Mouse (Mus musculus) kidney, embryonic 16.5 days (tissue): ENCODE results near the gene Bach2. TPM values are rescaled to one million over a fixed set of nuclear protein-coding genes. Genes with fewer than 3 reads are reported as not detected.

Source experiments
- ATAC-seq: fragments of 200-750 bp; cut with Nextera tagmentation; 2 replicates; pipeline ENCODE4 v1.8.0; 2017; ENCODE audit warnings: moderate TSS enrichment; ENCODE audit not compliant: low FRiP score, low TSS enrichment
- H3K27ac ChIP-seq: fragments of 300-500 bp; sonication (generic); 2 replicates; pipeline ENCODE4 v1.5.1; 2014; ENCODE audit warnings: low read length
- H3K27me3 ChIP-seq: fragments of 300-500 bp; sonication (generic); 2 replicates; pipeline ENCODE4 v1.6.1; 2014; ENCODE audit warnings: low read length, control low read depth, mixed read lengths; ENCODE audit not compliant: insufficient read depth
- H3K36me3 ChIP-seq: fragments of 300-500 bp; sonication (generic); 2 replicates; pipeline ENCODE4 v1.6.1; 2014; ENCODE audit warnings: low read length, control low read depth, mixed read lengths; ENCODE audit not compliant: insufficient read depth
- H3K4me1 ChIP-seq: fragments of 300-500 bp; sonication (generic); 2 replicates; pipeline ENCODE4 v1.6.1; 2014; ENCODE audit warnings: low read length, control low read depth, mixed read lengths; ENCODE audit not compliant: insufficient read depth
- H3K4me2 ChIP-seq: fragments of 300-500 bp; sonication (generic); replicated peaks from 2 replicates; pipeline ENCODE4 v1.6.1; 2014; ENCODE audit warnings: low read depth, low read length
- H3K4me3 ChIP-seq: fragments of 300-500 bp; sonication (generic); 2 replicates; pipeline ENCODE4 v1.5.1; 2014; ENCODE audit warnings: mild to moderate bottlenecking, low read length
- H3K9ac ChIP-seq: fragments of 300-500 bp; sonication (generic); replicated peaks from 2 replicates; pipeline ENCODE4 v1.6.1; 2014; ENCODE audit warnings: low read length
- H3K9me3 ChIP-seq: fragments of 300-500 bp; sonication (generic); 2 replicates; pipeline ENCODE4 v1.6.1; 2016; ENCODE audit warnings: low read length, control low read depth
- WGBS: fragments of 180-500 bp; shearing (Covaris S2); extraction: QIAGEN DNeasy Blood & Tissue Kit; methylation state at CpG from one replicate; pipeline ENCODE4 v1.1.7; 2014; 5-methylcytosine and 5-hydroxymethylcytosine counted together
- polyA plus RNA-seq: library from polyadenylated mRNA; unstranded; fragments of >200 nt; fragmentation: Nextera tagmentation; extraction: Ambion mirVana; gene quantifications from 2 replicates; pipeline ENCODE4 v1.2.1, GENCODE M21; 2015

Gene Bach2
- polyA plus RNA-seq: 7.9 and 9.8 TPM in 2 replicates

DNA sequence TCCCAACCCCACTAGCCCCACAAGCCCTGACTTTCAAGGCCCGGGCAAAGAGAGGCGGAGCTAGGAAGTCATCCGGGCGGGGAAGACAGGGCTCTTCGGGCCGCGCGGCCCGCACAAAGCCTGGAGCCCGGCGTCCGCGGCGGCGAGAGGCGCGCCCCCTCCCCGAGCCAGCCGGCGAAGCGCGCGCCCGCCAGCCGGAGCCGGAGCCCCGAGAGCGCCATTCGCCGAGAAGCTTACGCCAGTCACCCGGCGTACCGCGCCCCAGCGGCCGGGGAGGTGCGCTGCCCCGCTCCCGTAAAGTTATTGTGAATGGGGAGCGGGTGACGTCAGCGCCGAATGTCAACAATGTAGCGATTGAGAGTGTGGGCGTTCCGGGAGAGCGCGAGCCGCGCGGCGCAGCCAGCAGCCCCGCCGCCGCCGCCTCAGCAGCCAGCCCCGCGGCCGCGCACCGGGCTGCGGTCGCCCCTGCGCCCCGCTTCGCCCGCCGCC, at the start of gene Bach2:
Gene Bach2, plus strand, starts transcription at position 439 of the 489 bp plus-strand sequence.
- peak; percentile 79 for ATAC-seq
- H3K27me3 ChIP-seq: 0 out of 2 replicates have a peak, but pooled peaks cover 5% of the 10 kb centered on the region
- H3K36me3 ChIP-seq: no peaks in the 10 kb centered on the region
- no peaks in the 10 kb centered on the region for H3K9me3 ChIP-seq
- peak within 1 kb of the TSS; percentile 91 for H3K9ac ChIP-seq
- peak within 1 kb of the TSS; percentile 90 for H3K4me2 ChIP-seq
- peak within 1 kb of the TSS; percentile 96 for H3K27ac ChIP-seq
- WGBS: under 1% methylated on average over 58 of the region's 69 CpGs
- peak within 1 kb of the TSS; percentile 88 for H3K4me3 ChIP-seq
- peaks cover 32% of the 10 kb centered on the region for H3K4me1 ChIP-seq

DNA sequence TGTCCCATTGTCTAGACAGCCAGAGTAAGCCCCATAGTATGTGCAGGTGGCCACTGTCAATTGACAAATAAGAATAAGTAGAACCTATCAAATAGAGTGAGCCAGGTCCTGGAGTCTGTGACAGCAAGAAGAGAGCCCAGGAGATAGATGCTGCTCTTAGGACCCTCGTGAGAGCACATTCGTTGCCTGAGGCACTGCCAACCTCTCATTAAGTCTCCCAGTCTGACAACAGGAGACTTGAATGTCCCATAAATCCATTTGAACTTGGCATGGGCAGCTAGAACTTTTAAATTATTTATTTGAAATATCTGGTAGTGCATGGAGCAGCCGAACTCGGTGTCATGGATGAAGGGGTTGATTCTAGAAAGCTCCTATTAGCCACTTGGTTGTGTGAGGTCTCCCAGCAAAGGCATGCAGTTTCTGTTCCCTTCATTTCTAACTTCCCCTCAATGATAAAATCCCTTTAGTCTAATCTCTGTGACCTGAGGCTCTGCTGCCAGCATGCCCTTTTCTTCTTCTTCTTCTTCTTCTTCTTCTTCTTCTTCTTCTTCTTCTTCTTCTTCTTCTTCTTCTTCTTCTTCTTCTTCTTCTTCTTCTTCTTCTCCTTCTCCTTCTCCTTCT, 49.1 kb upstream of the Bach2 start:
- WGBS: 73% methylated on average over 4 of the region's 4 CpGs
- ATAC-seq: no peak
- no peak overlapping the region for H3K4me2 ChIP-seq
- H3K36me3 ChIP-seq: no peaks in the 10 kb centered on the region
- H3K9me3 ChIP-seq: no peaks in the 10 kb centered on the region
- H3K27ac ChIP-seq: no peak overlapping the region
- no peaks in the 10 kb centered on the region for H3K4me1 ChIP-seq
- H3K9ac ChIP-seq: no peak overlapping the region
- no peak overlapping the region for H3K4me3 ChIP-seq
- no peaks in the 10 kb centered on the region for H3K27me3 ChIP-seq

DNA sequence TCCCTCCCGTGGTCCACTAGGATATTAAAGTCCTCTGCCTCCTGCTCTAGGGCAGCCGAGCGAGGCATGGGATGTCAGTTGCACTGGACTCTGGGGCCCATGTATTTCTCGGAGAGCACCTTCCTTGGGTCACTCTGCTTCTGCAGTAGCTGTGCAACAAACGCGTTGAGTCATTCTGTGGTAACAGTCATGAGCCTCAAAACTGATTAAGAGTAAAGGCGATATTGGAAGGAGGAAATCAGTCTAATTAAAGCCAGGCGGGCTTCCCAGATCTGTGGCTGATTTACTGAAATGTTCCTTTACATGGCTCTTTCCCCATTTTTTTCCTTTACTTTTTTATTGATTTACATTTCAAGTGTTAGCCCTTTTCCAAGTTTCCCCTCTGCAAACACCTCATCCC, 48.1 kb upstream of the Bach2 start:
- Histone ChIP-seq H3K27ac (no peak overlapping the region), H3K4me2 (no peak overlapping the region), H3K4me3 (no peak overlapping the region), H3K27me3 (no peaks in the 10 kb centered on the region), H3K9me3 (no peaks in the 10 kb centered on the region), H3K9ac (no peak overlapping the region), H3K36me3 (no peaks in the 10 kb centered on the region), H3K4me1 (peaks cover 5% of the 10 kb centered on the region; the same call in 1 of the 2 replicates)
- no peak for ATAC-seq
- 83% methylated on average over 8 of the region's 8 CpGs for WGBS

DNA sequence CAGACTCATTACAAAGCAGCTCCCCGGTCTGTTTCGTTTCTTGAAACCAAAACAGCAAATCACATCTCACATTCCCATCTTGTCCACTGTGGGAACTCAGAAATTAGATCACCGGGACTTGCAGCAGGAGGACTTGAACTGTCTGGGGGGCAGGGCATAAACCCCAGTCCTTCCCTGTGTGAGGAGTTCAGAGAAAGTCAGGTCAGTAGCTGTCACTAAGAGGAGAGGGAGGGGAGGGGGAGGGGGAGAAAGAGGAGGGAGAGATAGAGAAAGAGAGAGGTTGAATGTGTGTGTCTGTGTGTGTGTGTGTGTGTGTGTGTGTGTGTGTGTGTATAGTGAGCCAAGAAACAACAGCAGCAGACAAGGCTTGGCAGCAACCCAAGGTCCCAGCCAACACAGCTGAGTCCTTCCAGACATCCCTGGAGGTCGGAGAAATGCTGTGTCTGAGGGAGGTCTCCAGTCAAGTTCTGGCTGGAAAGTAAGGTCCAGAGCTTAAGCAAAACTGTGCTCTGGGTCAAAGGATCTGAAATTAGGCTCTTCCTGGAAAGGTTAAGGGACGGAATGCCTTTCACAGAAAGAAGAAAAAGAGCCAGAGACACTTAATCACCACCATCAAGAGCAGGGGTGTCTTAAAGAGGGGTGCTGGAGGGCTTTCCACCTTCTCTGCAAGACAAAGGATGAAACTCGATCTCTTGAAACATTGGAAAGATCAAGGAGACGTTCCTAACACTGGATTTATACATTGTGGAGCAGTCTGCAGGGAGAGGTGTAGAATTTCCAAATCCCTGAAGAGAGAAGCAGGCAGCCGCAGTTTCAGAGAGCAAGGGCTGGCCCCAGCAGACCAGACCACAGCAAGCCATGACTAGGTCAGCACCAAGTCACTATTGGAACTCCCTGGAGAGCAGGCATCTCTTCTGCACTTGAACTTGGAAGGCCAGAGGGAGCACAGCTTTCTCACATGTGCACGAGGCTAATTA, 42.4 kb upstream of the Bach2 start:
- Histone ChIP-seq H3K36me3 (no peaks in the 10 kb centered on the region), H3K27me3 (no peaks in the 10 kb centered on the region), H3K9ac (0 out of 2 replicates have a peak overlapping the region, but pooled peaks have one; percentile 0), H3K4me1 (peaks cover 18% of the 10 kb centered on the region), H3K27ac (peak overlapping the region; percentile 87), H3K4me2 (peak overlapping the region; percentile 21), H3K9me3 (no peaks in the 10 kb centered on the region), H3K4me3 (no peak overlapping the region)
- peak; percentile 91 for ATAC-seq
- WGBS: 9% methylated on average over 9 of the region's 9 CpGs

DNA sequence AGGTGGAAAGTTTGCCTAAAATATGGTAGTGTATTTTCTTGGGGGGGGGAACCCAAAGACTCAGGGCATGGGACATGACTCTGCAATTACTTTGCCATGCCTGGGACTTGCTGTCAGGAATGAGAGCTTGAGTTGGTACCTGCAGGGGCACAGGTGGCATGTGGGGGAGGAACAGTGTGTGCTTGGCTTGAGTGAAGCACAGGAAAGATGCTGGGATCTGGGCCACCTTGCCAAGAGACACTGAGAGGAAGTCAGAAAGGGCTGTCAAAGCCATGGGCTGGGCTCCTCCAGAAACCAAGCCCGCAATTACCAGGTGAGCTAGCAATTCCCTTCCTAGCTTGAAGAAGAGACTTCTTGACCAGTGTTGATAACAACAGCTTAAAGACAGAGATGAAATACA, 40.6 kb upstream of the Bach2 start:
- no peak overlapping the region for H3K27ac ChIP-seq
- WGBS: 94% methylated on average over 1 of the region's 1 CpGs
- ATAC-seq: no peak
- H3K4me2 ChIP-seq: no peak overlapping the region
- no peaks in the 10 kb centered on the region for H3K27me3 ChIP-seq
- H3K36me3 ChIP-seq: no peaks in the 10 kb centered on the region
- H3K9me3 ChIP-seq: no peaks in the 10 kb centered on the region
- no peak overlapping the region for H3K9ac ChIP-seq
- peaks cover 18% of the 10 kb centered on the region for H3K4me1 ChIP-seq
- no peak overlapping the region for H3K4me3 ChIP-seq

DNA sequence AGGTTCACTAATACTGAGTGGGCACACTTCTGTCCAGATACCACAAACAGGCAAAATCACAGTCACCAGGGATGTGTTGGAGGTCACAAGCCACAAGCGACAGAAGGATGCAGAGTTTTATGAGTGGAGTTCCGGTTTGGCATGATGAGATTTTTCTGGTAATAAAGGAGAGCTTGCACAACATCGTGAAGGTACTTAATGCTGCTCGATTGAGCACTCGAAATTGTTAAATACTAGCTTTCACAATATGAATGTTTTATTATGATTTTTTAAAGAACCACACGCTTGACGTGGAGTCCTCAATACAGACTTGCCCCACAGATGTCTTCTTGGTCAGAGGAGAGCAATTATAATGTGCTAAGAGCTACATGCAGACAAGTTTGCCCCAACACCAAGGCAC, 40.0 kb upstream of the Bach2 start:
- H3K9ac ChIP-seq: no peak overlapping the region
- H3K9me3 ChIP-seq: no peaks in the 10 kb centered on the region
- no peaks in the 10 kb centered on the region for H3K27me3 ChIP-seq
- H3K4me1 ChIP-seq: peaks cover 18% of the 10 kb centered on the region
- no peak overlapping the region for H3K27ac ChIP-seq
- WGBS: 87% methylated on average over 7 of the region's 7 CpGs
- no peaks in the 10 kb centered on the region for H3K36me3 ChIP-seq
- no peak overlapping the region for H3K4me2 ChIP-seq
- no peak overlapping the region for H3K4me3 ChIP-seq
- no peak for ATAC-seq

DNA sequence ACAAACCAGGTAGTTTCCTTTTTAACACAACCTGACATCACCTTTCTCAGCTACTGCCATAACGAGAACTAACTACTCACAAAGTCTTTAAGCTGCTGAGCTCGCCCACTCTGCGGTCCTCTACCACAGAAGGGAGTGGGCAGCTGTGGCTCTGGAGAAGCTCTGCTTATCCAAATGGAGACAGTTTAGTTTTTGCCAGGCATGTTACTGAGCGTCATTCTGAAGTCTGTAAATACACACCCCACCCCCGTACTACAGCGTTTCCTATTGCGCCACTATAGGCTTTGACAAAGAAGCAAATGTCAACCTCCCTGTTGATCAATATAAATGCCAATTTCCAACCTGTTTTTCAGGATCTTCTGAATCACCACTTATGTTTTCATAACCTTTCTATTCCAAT, 39.4 kb upstream of the Bach2 start:
- Histone ChIP-seq H3K4me3 (no peak overlapping the region), H3K4me1 (peaks cover 18% of the 10 kb centered on the region), H3K27ac (no peak overlapping the region), H3K9me3 (no peaks in the 10 kb centered on the region), H3K36me3 (no peaks in the 10 kb centered on the region), H3K9ac (no peak overlapping the region), H3K4me2 (no peak overlapping the region), H3K27me3 (no peaks in the 10 kb centered on the region)
- ATAC-seq: no peak
- 89% methylated on average over 7 of the region's 7 CpGs for WGBS

DNA sequence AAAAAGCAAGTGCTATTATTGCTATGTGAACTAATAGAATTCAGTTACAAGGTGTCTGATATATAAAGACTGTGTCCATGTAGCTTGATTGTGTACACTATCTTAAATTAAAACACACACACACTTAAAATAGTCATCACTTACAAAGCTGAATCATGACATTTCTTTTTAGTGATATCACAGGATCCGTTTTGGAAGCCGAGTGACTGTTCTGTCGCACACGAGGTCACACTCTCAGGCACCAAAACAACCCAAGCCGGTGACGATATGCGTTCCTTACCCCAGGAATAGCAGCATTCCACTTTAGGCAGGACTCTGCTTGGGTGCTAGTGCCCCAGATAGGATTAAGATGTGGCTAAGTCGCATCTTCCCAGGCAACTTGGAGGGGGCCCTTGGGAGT, 37.5 kb upstream of the Bach2 start:
- 86% methylated on average over 8 of the region's 8 CpGs for WGBS
- no peaks in the 10 kb centered on the region for H3K36me3 ChIP-seq
- H3K27ac ChIP-seq: no peak overlapping the region
- ATAC-seq: no peak
- peaks cover 12% of the 10 kb centered on the region for H3K4me1 ChIP-seq
- H3K4me3 ChIP-seq: no peak overlapping the region
- no peaks in the 10 kb centered on the region; the same call in 1 of the 2 replicates for H3K9me3 ChIP-seq
- H3K27me3 ChIP-seq: no peaks in the 10 kb centered on the region
- no peak overlapping the region for H3K9ac ChIP-seq
- no peak overlapping the region for H3K4me2 ChIP-seq

DNA sequence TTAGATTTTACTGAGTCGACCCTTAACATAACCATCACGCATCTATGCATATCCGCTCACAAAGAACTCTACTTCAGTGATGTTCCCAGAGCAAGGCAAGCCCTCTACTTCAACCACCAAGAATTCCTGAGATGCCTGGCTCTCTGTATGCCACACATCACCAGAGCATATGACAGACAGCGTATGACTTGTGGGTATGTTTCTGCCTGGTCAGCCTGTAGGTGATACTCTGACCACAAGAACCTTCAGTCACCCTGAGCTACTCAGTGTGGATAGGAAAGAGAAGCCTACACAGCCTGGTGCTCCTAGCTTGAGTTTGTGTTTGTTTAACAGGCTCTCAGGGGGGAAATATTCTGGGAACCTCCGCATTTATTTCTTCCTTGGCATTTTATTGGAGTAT, 36.2 kb upstream of the Bach2 start:
- Histone ChIP-seq H3K27ac (no peak overlapping the region), H3K4me1 (no peaks in the 10 kb centered on the region; the same call in 1 of the 2 replicates), H3K36me3 (no peaks in the 10 kb centered on the region), H3K4me3 (no peak overlapping the region), H3K9ac (no peak overlapping the region), H3K9me3 (no peaks in the 10 kb centered on the region; the same call in 1 of the 2 replicates), H3K27me3 (no peaks in the 10 kb centered on the region), H3K4me2 (no peak overlapping the region)
- 90% methylated on average over 5 of the region's 5 CpGs for WGBS
- no peak for ATAC-seq
